Mouse (Mus musculus): Measurements from ENCODE around the gene Asxl2. TPM values are rescaled to one million over a fixed set of nuclear protein-coding genes. Genes with fewer than 3 reads are reported as not detected.
"Not testable (repeated sequence)": the region's sequence is repeated elsewhere in the genome, so short reads cannot be mapped to it uniquely, and the experiment has no call there.

The Asxl2 gene
- polyA plus RNA-seq, 1 experiment from 2014 or later, result 21.3 TPM

GRCm38 (mm10) chr12:3518665-3519297 lies 92.1 kb downstream of the Asxl2 start:
- Histone ChIP-seq H3K4me3 (ENCODE audit: low read depth, low read length) (no peak overlapping the region), H3K9ac (ENCODE audit: low read depth, low read length) (no peak overlapping the region), H3K4me2 (replicated peaks; ENCODE audit: low read depth, low read length) (no peak overlapping the region), H3K27me3 (ENCODE audit: control insufficient read depth, insufficient read depth, low read length) (no peaks in the 10 kb centered on the region), H3K27ac (ENCODE audit: low read depth, low read length) (no peak overlapping the region), H3K9me3 (ENCODE audit: control insufficient read depth, low read length) (no peaks in the 10 kb centered on the region), H3K36me3 (ENCODE audit: control insufficient read depth, insufficient read depth, low read length) (no peaks in the 10 kb centered on the region), H3K4me1 (replicated peaks; ENCODE audit: control insufficient read depth, insufficient read depth, low read length) (no peaks in the 10 kb centered on the region)
- peak; percentile 43; the same call in 1 of the 2 replicates for ATAC-seq (ENCODE audit: low FRiP score)
- no peak for DNase-seq (ENCODE audit: low spot score)
- WGBS, result 48% methylated on average over 4 of the region's 4 CpGs

GRCm38 (mm10) chr12:3521806-3522205 lies 95.1 kb downstream of the Asxl2 start:
- not testable (repeated sequence) for ATAC-seq (ENCODE audit: low FRiP score); H3K36me3 ChIP-seq (ENCODE audit: control insufficient read depth, insufficient read depth, low read length)

GRCm38 (mm10) chr12:3525536-3525935 lies 98.9 kb downstream of the Asxl2 start:
- WGBS, result 96% methylated on average over 5 of the region's 5 CpGs
- H3K27me3 ChIP-seq (ENCODE audit: control insufficient read depth, insufficient read depth, low read length), result no peaks in the 10 kb centered on the region
- no peaks in the 10 kb centered on the region for H3K4me1 ChIP-seq (replicated peaks; ENCODE audit: control insufficient read depth, insufficient read depth, low read length)
- no peak overlapping the region for H3K27ac ChIP-seq (ENCODE audit: low read depth, low read length)
- no peak overlapping the region for H3K9ac ChIP-seq (ENCODE audit: low read depth, low read length)
- DNase-seq (ENCODE audit: low spot score), result no peak
- no peak overlapping the region for H3K4me3 ChIP-seq (ENCODE audit: low read depth, low read length)
- H3K9me3 ChIP-seq (ENCODE audit: control insufficient read depth, low read length), result no peaks in the 10 kb centered on the region
- no peak overlapping the region for H3K4me2 ChIP-seq (replicated peaks; ENCODE audit: low read depth, low read length)
- ATAC-seq (ENCODE audit: low FRiP score), result no peak
- H3K36me3 ChIP-seq (ENCODE audit: control insufficient read depth, insufficient read depth, low read length), result no peaks in the 10 kb centered on the region

More at GRCm38 (mm10) chr12:3521806-3522205, 95.1 kb downstream of the Asxl2 start:
- H3K9me3 ChIP-seq (ENCODE audit: control insufficient read depth, low read length); H3K9ac ChIP-seq (ENCODE audit: low read depth, low read length); H3K27me3 ChIP-seq (ENCODE audit: control insufficient read depth, insufficient read depth, low read length); H3K4me3 ChIP-seq (ENCODE audit: low read depth, low read length); H3K4me2 ChIP-seq (replicated peaks; ENCODE audit: low read depth, low read length); H3K27ac ChIP-seq (ENCODE audit: low read depth, low read length); H3K4me1 ChIP-seq (replicated peaks; ENCODE audit: control insufficient read depth, insufficient read depth, low read length); DNase-seq (ENCODE audit: low spot score): not testable (repeated sequence)
- 96% methylated on average over 8 of the region's 8 CpGs for WGBS

- H3K36me3 ChIP-seq (ENCODE audit: control insufficient read depth, insufficient read depth, low read length); ATAC-seq (ENCODE audit: low FRiP score); H3K4me2 ChIP-seq (replicated peaks; ENCODE audit: low read depth, low read length); H3K27me3 ChIP-seq (ENCODE audit: control insufficient read depth, insufficient read depth, low read length); H3K9ac ChIP-seq (ENCODE audit: low read depth, low read length); DNase-seq (ENCODE audit: low spot score); H3K27ac ChIP-seq (ENCODE audit: low read depth, low read length); H3K4me3 ChIP-seq (ENCODE audit: low read depth, low read length); H3K4me1 ChIP-seq (replicated peaks; ENCODE audit: control insufficient read depth, insufficient read depth, low read length); H3K9me3 ChIP-seq (ENCODE audit: control insufficient read depth, low read length): not testable (repeated sequence)
- WGBS, result 90% methylated on average over 1 of the region's 1 CpGs
These were observed 108.8 kb downstream of the Asxl2 start for GRCm38 (mm10) chr12:3535446-3535845.

GRCm38 (mm10) chr12:3537616-3538015 lies 111.0 kb downstream of the Asxl2 start:
- no peak overlapping the region for H3K27ac ChIP-seq (ENCODE audit: low read depth, low read length)
- no peaks in the 10 kb centered on the region for H3K36me3 ChIP-seq (ENCODE audit: control insufficient read depth, insufficient read depth, low read length)
- no peaks in the 10 kb centered on the region for H3K9me3 ChIP-seq (ENCODE audit: control insufficient read depth, low read length)
- no peak for DNase-seq (ENCODE audit: low spot score)
- no peak overlapping the region for H3K4me3 ChIP-seq (ENCODE audit: low read depth, low read length)
- no peaks in the 10 kb centered on the region for H3K4me1 ChIP-seq (replicated peaks; ENCODE audit: control insufficient read depth, insufficient read depth, low read length)
- no peaks in the 10 kb centered on the region for H3K27me3 ChIP-seq (ENCODE audit: control insufficient read depth, insufficient read depth, low read length)
- no peak overlapping the region for H3K9ac ChIP-seq (ENCODE audit: low read depth, low read length)
- no peak for ATAC-seq (ENCODE audit: low FRiP score)
- no peak overlapping the region for H3K4me2 ChIP-seq (replicated peaks; ENCODE audit: low read depth, low read length)
- 81% methylated on average over 3 of the region's 3 CpGs for WGBS

- ATAC-seq (ENCODE audit: low FRiP score), result no peak
- no peaks in the 10 kb centered on the region for H3K27me3 ChIP-seq (ENCODE audit: control insufficient read depth, insufficient read depth, low read length)
- no peak overlapping the region for H3K4me3 ChIP-seq (ENCODE audit: low read depth, low read length)
- 81% methylated on average over 1 of the region's 1 CpGs for WGBS
- H3K9ac ChIP-seq (ENCODE audit: low read depth, low read length), result no peak overlapping the region
- DNase-seq (ENCODE audit: low spot score), result no peak
- H3K4me1 ChIP-seq (replicated peaks; ENCODE audit: control insufficient read depth, insufficient read depth, low read length), result no peaks in the 10 kb centered on the region
- H3K36me3 ChIP-seq (ENCODE audit: control insufficient read depth, insufficient read depth, low read length), result no peaks in the 10 kb centered on the region
- no peak overlapping the region for H3K27ac ChIP-seq (ENCODE audit: low read depth, low read length)
- no peak overlapping the region for H3K4me2 ChIP-seq (replicated peaks; ENCODE audit: low read depth, low read length)
- no peaks in the 10 kb centered on the region for H3K9me3 ChIP-seq (ENCODE audit: control insufficient read depth, low read length)
These were observed 111.4 kb downstream of the Asxl2 start for GRCm38 (mm10) chr12:3538036-3538435.

GRCm38 (mm10) chr12:3539605-3540004 lies 112.9 kb downstream of the Asxl2 start:
- no peak for ATAC-seq (ENCODE audit: low FRiP score)
- 77% methylated on average over 2 of the region's 2 CpGs for WGBS
- no peaks in the 10 kb centered on the region for H3K36me3 ChIP-seq (ENCODE audit: control insufficient read depth, insufficient read depth, low read length)
- no peaks in the 10 kb centered on the region for H3K27me3 ChIP-seq (ENCODE audit: control insufficient read depth, insufficient read depth, low read length)
- H3K9ac ChIP-seq (ENCODE audit: low read depth, low read length), result no peak overlapping the region
- DNase-seq (ENCODE audit: low spot score), result no peak
- no peak overlapping the region for H3K4me2 ChIP-seq (replicated peaks; ENCODE audit: low read depth, low read length)
- no peaks in the 10 kb centered on the region for H3K9me3 ChIP-seq (ENCODE audit: control insufficient read depth, low read length)
- no peak overlapping the region for H3K27ac ChIP-seq (ENCODE audit: low read depth, low read length)
- H3K4me1 ChIP-seq (replicated peaks; ENCODE audit: control insufficient read depth, insufficient read depth, low read length), result no peaks in the 10 kb centered on the region
- H3K4me3 ChIP-seq (ENCODE audit: low read depth, low read length), result no peak overlapping the region

GRCm38 (mm10) chr12:3540871-3541270 lies 114.2 kb downstream of the Asxl2 start:
- Histone ChIP-seq H3K4me1 (replicated peaks; ENCODE audit: control insufficient read depth, insufficient read depth, low read length) (no peaks in the 10 kb centered on the region), H3K36me3 (ENCODE audit: control insufficient read depth, insufficient read depth, low read length) (no peaks in the 10 kb centered on the region), H3K9ac (ENCODE audit: low read depth, low read length) (no peak overlapping the region), H3K4me2 (replicated peaks; ENCODE audit: low read depth, low read length) (no peak overlapping the region), H3K4me3 (ENCODE audit: low read depth, low read length) (no peak overlapping the region), H3K27ac (ENCODE audit: low read depth, low read length) (no peak overlapping the region), H3K9me3 (ENCODE audit: control insufficient read depth, low read length) (no peaks in the 10 kb centered on the region), H3K27me3 (ENCODE audit: control insufficient read depth, insufficient read depth, low read length) (no peaks in the 10 kb centered on the region)
- 92% methylated on average over 7 of the region's 7 CpGs for WGBS
- DNase-seq (ENCODE audit: low spot score), result no peak
- ATAC-seq (ENCODE audit: low FRiP score), result no peak

GRCm38 (mm10) chr12:3545451-3545850 lies 118.8 kb downstream of the Asxl2 start:
- ATAC-seq (ENCODE audit: low FRiP score), result no peak
- H3K27ac ChIP-seq (ENCODE audit: low read depth, low read length), result no peak overlapping the region
- H3K4me2 ChIP-seq (replicated peaks; ENCODE audit: low read depth, low read length), result no peak overlapping the region
- H3K4me1 ChIP-seq (replicated peaks; ENCODE audit: control insufficient read depth, insufficient read depth, low read length), result no peaks in the 10 kb centered on the region
- H3K9ac ChIP-seq (ENCODE audit: low read depth, low read length), result no peak overlapping the region
- DNase-seq (ENCODE audit: low spot score), result no peak
- H3K27me3 ChIP-seq (ENCODE audit: control insufficient read depth, insufficient read depth, low read length), result no peaks in the 10 kb centered on the region
- 78% methylated on average over 3 of the region's 3 CpGs for WGBS
- H3K36me3 ChIP-seq (ENCODE audit: control insufficient read depth, insufficient read depth, low read length), result no peaks in the 10 kb centered on the region
- no peaks in the 10 kb centered on the region for H3K9me3 ChIP-seq (ENCODE audit: control insufficient read depth, low read length)
- H3K4me3 ChIP-seq (ENCODE audit: low read depth, low read length), result no peak overlapping the region

Measured in hindbrain, embryonic 11.5 days (tissue).